Mouse (Mus musculus): Measurements from ENCODE around the gene B3gnt4.

DNA sequence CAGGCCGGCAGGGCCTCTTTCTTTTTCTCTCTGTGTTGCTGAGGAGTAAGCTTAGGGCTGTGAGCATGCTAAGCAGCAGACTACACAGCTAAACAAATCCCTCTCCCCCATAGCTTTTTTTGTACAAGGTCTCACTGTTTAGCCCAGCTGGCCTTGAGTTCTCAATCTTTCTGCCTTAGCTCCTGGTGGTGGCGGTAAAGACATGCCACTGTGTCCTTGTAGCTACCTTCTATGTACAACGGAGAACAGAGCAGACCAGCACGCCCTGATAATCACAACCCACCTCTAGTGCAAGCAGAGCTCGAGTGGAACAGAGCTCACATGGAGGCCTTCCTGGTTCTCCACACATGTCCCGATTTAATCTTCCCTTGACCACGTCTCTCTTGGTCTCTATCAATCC, 18.4 kb downstream of the B3gnt4 start:
- TF ChIP-seq POLR2A (IDR thresholded peaks at IDR 0.05; ENCODE audit: borderline replicate concordance, low read depth, low read length) (no peak), CTCF (IDR thresholded peaks at IDR 0.05; ENCODE audit: low read depth, low read length) (no peak)
